Mouse (Mus musculus) v-Abl transformed pro-B cells (cell line): ENCODE measurements around the gene Map2.

Experiments
- in situ Hi-C, 2 experiments: fragments of 400-800 bp; cut with MboI; formaldehyde crosslinking; loops; one replicate each; pipeline ENCODE4 v1.15.1; 2025; ENCODE audit not compliant: unreplicated experiment in 2 of 2

Gene Map2

GRCm38 (mm10) chr1:66467821-66468703, 293.0 kb downstream of the Map2 start, which contains the start of gene Unc80:
Unc80 (plus strand) TSS chr1:66468367.
- in situ Hi-C loops, result no loop called here

GRCm38 (mm10) chr1:66468704-66469020, 293.6 kb downstream of the Map2 start:
- in situ Hi-C loops, result no loop called here

GRCm38 (mm10) chr1:66482751-66483150, 307.7 kb downstream of the Map2 start:
- in situ Hi-C loops, result no loop called here
